Mouse (Mus musculus) midbrain, embryonic 14.5 days (tissue): ENCODE results near the gene Gm20388. TPM values are rescaled to one million over a fixed set of nuclear protein-coding genes. Genes with fewer than 3 reads are reported as not detected.

Source experiments
- ATAC-seq: fragments of 200-750 bp; cut with Nextera tagmentation; 2 replicates; pipeline ENCODE4 v1.8.0; 2017; ENCODE audit warnings: moderate number of reproducible peaks, moderate library complexity; ENCODE audit not compliant: low FRiP score, low TSS enrichment
- DNase-seq: peaks from one replicate; pipeline ENCODE4 v3.0.0-alpha.2; 2015
- H3K27ac ChIP-seq: fragments of 300-500 bp; sonication (generic); replicated peaks from 2 replicates; pipeline ENCODE4 v1.5.1; 2014; ENCODE audit warnings: mild to moderate bottlenecking, low read depth, low read length, moderate library complexity
- H3K27me3 ChIP-seq: fragments of 300-500 bp; sonication (generic); 2 replicates; pipeline ENCODE4 v1.6.1; 2014; ENCODE audit warnings: low read length, control low read depth, mixed read lengths; ENCODE audit not compliant: control insufficient read depth, insufficient read depth
- H3K36me3 ChIP-seq: fragments of 300-500 bp; sonication (generic); 2 replicates; pipeline ENCODE4 v1.6.1; 2014; ENCODE audit warnings: low read length, control low read depth; ENCODE audit not compliant: control insufficient read depth, insufficient read depth
- H3K4me1 ChIP-seq: fragments of 300-500 bp; sonication (generic); 2 replicates; pipeline ENCODE4 v1.6.1; 2014; ENCODE audit warnings: mild to moderate bottlenecking, antibody characterized with exemption, low read length, control low read depth; ENCODE audit not compliant: control insufficient read depth, insufficient read depth
- H3K4me2 ChIP-seq: fragments of 300-500 bp; sonication (generic); 2 replicates; pipeline ENCODE4 v1.6.1; 2014; ENCODE audit warnings: mild to moderate bottlenecking, low read length, moderate library complexity
- H3K4me3 ChIP-seq: fragments of 300-500 bp; sonication (generic); replicated peaks from 2 replicates; pipeline ENCODE4 v1.5.1; 2014; ENCODE audit warnings: low read depth, low read length
- H3K9ac ChIP-seq: fragments of 300-500 bp; sonication (generic); replicated peaks from 2 replicates; pipeline ENCODE4 v1.6.1; 2014; ENCODE audit warnings: mild to moderate bottlenecking, low read length, moderate library complexity
- H3K9me3 ChIP-seq: fragments of 300-500 bp; sonication (generic); 2 replicates; pipeline ENCODE4 v1.6.1; 2016; ENCODE audit warnings: low read length, control low read depth, mixed read lengths; ENCODE audit not compliant: control insufficient read depth
- WGBS: fragments of 180-500 bp; shearing (Covaris S2); extraction: QIAGEN DNeasy Blood & Tissue Kit; methylation state at CpG from one replicate; pipeline ENCODE4 v1.1.7; 2014; 5-methylcytosine and 5-hydroxymethylcytosine counted together
- polyA plus RNA-seq: library from polyadenylated mRNA; unstranded; fragments of >200 nt; fragmentation: Nextera tagmentation; extraction: Ambion mirVana; gene quantifications from 2 replicates; pipeline ENCODE4 v1.2.1, GENCODE M21; 2014

The Gm20388 gene
- polyA plus RNA-seq, 1 experiment from 2014 or later = 4.1 TPM

DNA sequence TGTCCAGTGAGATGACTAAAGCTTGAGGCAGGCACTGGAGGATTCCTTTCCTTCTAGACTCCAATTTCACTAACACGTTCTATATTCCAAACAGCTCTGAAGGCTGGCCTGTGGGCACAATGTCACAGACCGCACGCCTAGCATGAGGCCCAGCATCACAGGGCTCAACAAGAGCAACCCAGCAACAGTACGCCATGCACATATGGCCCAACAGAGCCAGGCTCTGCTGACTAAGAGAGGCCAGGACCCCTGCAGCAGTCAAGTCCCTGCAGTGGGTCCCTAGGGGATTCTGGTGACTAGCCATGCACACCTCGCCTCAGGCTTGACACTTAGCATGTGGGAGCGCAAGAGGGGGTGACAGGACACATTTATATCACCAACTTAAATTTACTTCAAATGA, 1910.2 kb downstream of the Gm20388 start:
- no peaks in the 10 kb centered on the region for H3K9me3 ChIP-seq
- peaks cover 27% of the 10 kb centered on the region for H3K36me3 ChIP-seq
- no peak overlapping the region for H3K4me2 ChIP-seq
- no peak overlapping the region for H3K9ac ChIP-seq
- DNase-seq (no peak), ATAC-seq (no peak)
- no peaks in the 10 kb centered on the region for H3K4me1 ChIP-seq
- no peaks in the 10 kb centered on the region for H3K27me3 ChIP-seq
- 93% methylated on average over 6 of the region's 6 CpGs for WGBS
- H3K27ac ChIP-seq = no peak overlapping the region
- H3K4me3 ChIP-seq = no peak overlapping the region

DNA sequence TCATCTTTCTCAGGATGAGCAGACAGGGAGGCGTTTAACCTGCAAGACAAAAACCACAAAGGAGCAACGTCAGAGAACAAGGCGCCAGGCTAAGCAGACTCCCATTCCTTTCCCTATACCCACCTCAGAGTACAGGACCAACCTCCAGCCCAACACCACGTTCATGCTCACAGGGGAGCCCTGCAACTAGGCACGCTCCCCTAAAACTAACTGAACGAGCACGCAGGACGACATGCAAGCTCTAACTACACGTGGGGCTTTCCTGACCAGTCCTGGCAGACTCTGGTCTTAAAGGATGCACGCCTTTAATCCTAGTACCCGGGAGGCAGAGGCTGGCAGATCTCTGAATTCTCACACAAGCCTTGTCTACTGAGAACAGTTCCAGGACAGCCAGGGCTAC, 1910.7 kb downstream of the Gm20388 start:
- Histone ChIP-seq H3K27me3 (no peaks in the 10 kb centered on the region), H3K4me3 (no peak overlapping the region), H3K36me3 (peaks cover 26% of the 10 kb centered on the region), H3K4me1 (no peaks in the 10 kb centered on the region), H3K27ac (no peak overlapping the region), H3K9me3 (no peaks in the 10 kb centered on the region), H3K4me2 (no peak overlapping the region), H3K9ac (no peak overlapping the region)
- no peak for DNase-seq
- ATAC-seq = no peak
- 90% methylated on average over 11 of the region's 11 CpGs for WGBS

DNA sequence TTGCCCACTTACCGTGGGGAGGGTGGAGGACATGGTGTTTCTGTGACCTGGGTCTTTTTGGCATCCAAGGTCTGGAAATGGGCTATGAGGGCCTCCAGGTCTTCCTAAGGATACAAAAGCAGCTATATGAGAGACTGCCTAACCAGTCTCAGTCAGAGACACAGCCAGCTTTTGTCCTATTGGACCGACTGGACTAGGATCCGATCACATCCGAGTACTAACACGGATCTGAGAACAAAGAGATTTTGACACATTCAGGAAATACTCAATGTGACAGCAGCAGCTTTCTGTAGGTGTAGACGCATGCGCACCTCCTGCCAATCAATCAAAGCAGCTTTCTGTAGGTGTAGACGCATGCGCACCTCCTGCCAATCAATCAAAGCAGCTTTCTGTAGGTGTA, 1911.1 kb downstream of the Gm20388 start:
- no peak for ATAC-seq
- H3K4me2 ChIP-seq = no peak overlapping the region
- H3K4me1 ChIP-seq = no peaks in the 10 kb centered on the region
- H3K27me3 ChIP-seq = no peaks in the 10 kb centered on the region
- H3K9me3 ChIP-seq = no peaks in the 10 kb centered on the region
- 97% methylated on average over 9 of the region's 9 CpGs for WGBS
- H3K9ac ChIP-seq = no peak overlapping the region
- no peak overlapping the region for H3K4me3 ChIP-seq
- H3K36me3 ChIP-seq = peaks cover 24% of the 10 kb centered on the region
- DNase-seq = no peak
- H3K27ac ChIP-seq = no peak overlapping the region

DNA sequence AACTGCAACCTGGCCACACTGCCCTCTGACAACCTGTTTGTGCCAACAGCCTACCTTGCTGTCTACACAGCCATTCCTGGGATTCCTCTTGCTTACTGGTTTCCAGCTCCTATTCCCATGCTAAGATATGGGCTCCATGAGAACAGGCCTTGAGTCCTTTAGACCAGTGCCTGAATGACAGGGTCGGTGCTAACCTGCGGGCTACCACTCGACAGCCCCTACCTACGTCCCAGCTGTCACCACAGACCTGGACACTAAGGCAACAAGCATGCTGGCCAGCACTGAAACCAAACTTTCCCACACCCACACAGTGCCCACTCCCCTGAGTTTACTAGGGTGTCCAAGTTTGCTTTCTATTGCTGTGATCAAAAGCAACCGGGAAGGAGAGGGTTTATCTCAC, 1917.1 kb downstream of the Gm20388 start:
- DNase-seq = no peak
- WGBS = 97% methylated on average over 5 of the region's 5 CpGs
- peaks cover 11% of the 10 kb centered on the region for H3K4me1 ChIP-seq
- no peaks in the 10 kb centered on the region for H3K9me3 ChIP-seq
- no peaks in the 10 kb centered on the region for H3K36me3 ChIP-seq
- H3K4me3 ChIP-seq = no peak overlapping the region
- H3K27ac ChIP-seq = no peak overlapping the region
- H3K4me2 ChIP-seq = peak overlapping the region; percentile 92
- H3K9ac ChIP-seq = no peak overlapping the region
- H3K27me3 ChIP-seq = no peaks in the 10 kb centered on the region
- no peak for ATAC-seq

DNA sequence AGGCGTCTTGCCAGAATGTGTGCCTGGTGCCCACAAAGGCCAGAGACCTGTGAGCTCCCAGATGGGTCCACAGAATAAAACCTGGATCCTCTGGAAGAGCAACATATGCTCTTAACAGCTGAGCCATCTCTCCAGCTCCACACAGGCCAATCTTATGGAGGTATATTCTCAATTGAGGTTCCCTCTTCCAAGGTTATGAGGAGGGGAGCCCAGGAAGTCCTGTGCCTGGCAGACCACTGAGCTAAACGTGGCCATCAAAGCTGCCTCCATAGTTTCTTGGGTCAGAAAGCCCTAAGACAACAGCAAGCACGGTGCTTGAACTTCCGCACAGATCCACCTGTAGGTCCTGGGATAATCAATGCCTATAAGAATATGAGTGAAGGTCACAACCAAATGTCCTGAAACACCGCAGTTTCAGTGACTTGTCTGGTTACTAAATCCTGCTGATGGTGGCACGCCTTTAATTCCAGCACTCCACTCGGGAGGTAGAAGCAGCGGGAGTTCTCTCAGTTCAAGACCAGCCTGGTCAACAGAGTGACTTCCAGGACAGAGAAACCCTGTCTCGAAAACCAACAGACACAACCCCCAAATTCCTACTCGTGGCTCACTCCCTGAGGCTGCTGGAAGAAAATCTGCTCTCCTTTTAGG, 1917.9 kb downstream of the Gm20388 start:
- no peak for DNase-seq
- H3K36me3 ChIP-seq = no peaks in the 10 kb centered on the region
- no peaks in the 10 kb centered on the region for H3K27me3 ChIP-seq
- no peak for ATAC-seq
- peak overlapping the region; percentile 92 for H3K4me2 ChIP-seq
- peaks cover 11% of the 10 kb centered on the region for H3K4me1 ChIP-seq
- H3K9me3 ChIP-seq = no peaks in the 10 kb centered on the region
- H3K27ac ChIP-seq = peak overlapping the region; percentile 78; the same call in 1 of the 2 replicates
- 37% methylated on average over 10 of the region's 10 CpGs for WGBS
- peak overlapping the region; percentile 85 for H3K9ac ChIP-seq
- peak overlapping the region; percentile 89 for H3K4me3 ChIP-seq

DNA sequence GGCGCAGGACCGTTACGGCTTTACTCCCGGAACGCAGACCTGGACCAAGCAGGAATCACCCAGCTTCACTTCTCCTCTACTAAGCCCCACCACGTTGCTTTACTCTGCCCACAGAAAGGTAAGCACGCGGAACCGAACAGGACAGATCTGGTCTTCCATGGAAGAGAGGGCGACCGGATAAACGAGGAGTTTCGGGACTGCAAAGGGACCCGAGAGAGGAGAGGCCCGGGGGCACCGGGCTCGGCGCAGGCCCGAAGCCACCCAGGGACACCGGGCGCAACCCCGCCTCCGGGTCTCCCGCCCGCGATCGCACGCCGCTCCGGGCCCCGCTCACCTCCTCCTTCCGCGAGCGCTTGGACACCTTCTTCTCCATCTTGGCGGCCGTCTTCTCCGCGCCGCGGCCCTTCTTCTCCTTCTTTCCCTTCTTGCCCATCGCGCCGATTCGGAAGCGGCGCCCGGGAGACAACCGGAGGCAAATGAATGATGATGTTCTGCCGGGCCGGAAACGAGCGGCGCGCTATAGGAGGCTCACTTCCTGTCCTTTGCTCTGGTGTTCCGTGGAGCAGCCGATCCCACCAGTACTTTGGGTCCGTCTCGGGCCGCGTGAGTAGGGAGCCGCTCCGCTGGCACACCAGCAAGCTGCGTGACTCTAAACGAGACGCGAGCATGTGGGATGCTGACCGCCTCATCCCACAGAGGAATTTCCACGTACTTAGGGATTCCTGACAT, 1918.6 kb downstream of the Gm20388 start, which contains the start of gene Klhdc4:
TSS of gene Klhdc4 (minus strand) at position 522 of the 729 bp plus-strand sequence.
- Histone ChIP-seq H3K27ac (peak within 1 kb of the TSS; percentile 78), H3K4me2 (peak within 1 kb of the TSS; percentile 92), H3K36me3 (no peaks in the 10 kb centered on the region), H3K9ac (peak within 1 kb of the TSS; percentile 85), H3K27me3 (no peaks in the 10 kb centered on the region), H3K9me3 (no peaks in the 10 kb centered on the region), H3K4me3 (peak within 1 kb of the TSS; percentile 89), H3K4me1 (peaks cover 11% of the 10 kb centered on the region)
- DNase-seq (peak; percentile 95), ATAC-seq (peak; percentile 93)
- WGBS = under 1% methylated on average over 67 of the region's 68 CpGs

DNA sequence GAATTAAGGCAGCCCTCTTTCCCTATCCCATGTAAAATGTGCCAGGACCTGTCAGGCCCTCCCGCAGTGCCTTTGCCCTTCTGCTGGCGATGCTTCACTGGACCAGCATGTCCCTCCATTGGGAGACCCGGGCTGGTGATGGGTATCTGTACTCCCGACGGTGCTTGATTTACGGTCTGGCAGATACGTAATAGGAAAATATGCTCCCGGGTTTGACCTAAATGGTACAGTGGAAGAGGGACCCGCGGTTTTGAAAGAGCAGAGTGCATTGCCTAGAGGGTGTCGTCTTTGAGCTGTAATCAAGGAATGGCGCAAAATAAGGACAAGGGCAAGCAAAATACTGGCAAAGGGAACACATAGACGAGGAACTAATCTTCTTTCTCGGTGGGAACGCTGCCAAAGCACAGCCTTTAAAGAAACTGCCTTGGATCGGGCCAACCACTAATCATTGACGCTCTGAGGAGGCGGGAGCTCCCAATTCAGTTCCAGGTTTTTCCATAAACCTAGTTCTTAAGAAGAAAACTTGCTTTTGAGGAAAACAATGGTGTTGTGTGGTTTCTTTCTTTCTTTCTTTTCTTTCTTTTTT, 1919.2 kb downstream of the Gm20388 start:
- peaks cover 11% of the 10 kb centered on the region for H3K4me1 ChIP-seq
- H3K27ac ChIP-seq = peak overlapping the region; percentile 78
- H3K36me3 ChIP-seq = no peaks in the 10 kb centered on the region
- 20% methylated on average over 18 of the region's 18 CpGs for WGBS
- H3K9ac ChIP-seq = peak overlapping the region; percentile 85
- H3K9me3 ChIP-seq = no peaks in the 10 kb centered on the region
- H3K27me3 ChIP-seq = no peaks in the 10 kb centered on the region
- DNase-seq (no peak), ATAC-seq (peak; percentile 77; the same call in 1 of the 2 replicates)
- H3K4me2 ChIP-seq = peak overlapping the region; percentile 92
- H3K4me3 ChIP-seq = peak overlapping the region; percentile 89

DNA sequence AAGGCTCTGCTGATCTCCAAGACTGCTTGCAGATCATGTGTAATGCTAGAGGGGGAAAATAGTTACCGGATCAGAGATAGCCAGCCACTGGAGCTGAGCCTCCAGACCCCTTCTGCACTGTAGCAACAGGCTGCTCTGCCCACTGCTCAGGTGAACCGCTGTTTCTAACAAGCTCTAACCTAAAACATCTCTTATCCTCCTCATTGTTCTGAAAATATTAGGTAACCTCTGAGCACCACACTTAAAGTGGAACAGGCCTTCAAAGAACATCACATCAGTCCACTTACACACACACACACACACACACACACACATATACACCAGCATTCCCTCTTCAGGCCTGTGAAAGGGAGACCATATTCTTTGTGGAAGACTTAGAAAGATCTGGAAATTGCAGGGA, 1921.4 kb downstream of the Gm20388 start:
- no peaks in the 10 kb centered on the region for H3K9me3 ChIP-seq
- H3K4me3 ChIP-seq = no peak overlapping the region
- no peaks in the 10 kb centered on the region for H3K36me3 ChIP-seq
- WGBS = 88% methylated on average over 2 of the region's 2 CpGs
- H3K27me3 ChIP-seq = no peaks in the 10 kb centered on the region
- H3K4me2 ChIP-seq = no peak overlapping the region
- H3K27ac ChIP-seq = no peak overlapping the region
- H3K4me1 ChIP-seq = peaks cover 11% of the 10 kb centered on the region
- no peak overlapping the region for H3K9ac ChIP-seq
- no peak for DNase-seq
- ATAC-seq = no peak
